Mouse (Mus musculus) thymus, adult 2 months (tissue): ENCODE results near the gene Ppp2r3c. TPM values are rescaled to one million over a fixed set of nuclear protein-coding genes. Genes with fewer than 3 reads are reported as not detected.
"Not testable (repeated sequence)": the region's sequence is repeated elsewhere in the genome, so short reads cannot be mapped to it uniquely, and the experiment has no call there.

Experiments used
- DNase-seq: peaks from one replicate; pipeline ENCODE4 v3.0.0; 2021
- H3K27ac ChIP-seq: fragments of 200-500 bp; 2 replicates; pipeline ENCODE4 v1.5.1; 2012; ENCODE audit warnings: low read length, control low read depth; ENCODE audit not compliant: control insufficient read depth, insufficient read depth
- H3K27me3 ChIP-seq: fragments of 200-500 bp; 2 replicates; pipeline ENCODE4 v1.6.1; 2012; ENCODE audit warnings: mild to moderate bottlenecking, low read length, moderate library complexity, mixed read lengths; ENCODE audit not compliant: control insufficient read depth, insufficient read depth
- H3K36me3 ChIP-seq: fragments of 200-500 bp; 2 replicates; pipeline ENCODE4 v1.6.1; 2012; ENCODE audit warnings: mild to moderate bottlenecking, low read length, moderate library complexity; ENCODE audit not compliant: control insufficient read depth, insufficient read depth
- H3K4me1 ChIP-seq: fragments of 200-500 bp; replicated peaks from 2 replicates; pipeline ENCODE4 v1.6.1; 2012; ENCODE audit warnings: low read length; ENCODE audit not compliant: control insufficient read depth, insufficient read depth
- H3K4me3 ChIP-seq: fragments of 200-500 bp; 2 replicates; pipeline ENCODE4 v1.5.1; 2012; ENCODE audit warnings: mild to moderate bottlenecking, low read length, control low read depth, moderate library complexity; ENCODE audit not compliant: control insufficient read depth, insufficient read depth
- CTCF ChIP-seq: fragments of 200-500 bp; IDR thresholded peaks from 2 replicates; pipeline ENCODE4 v1.5.1; 2012; ENCODE audit warnings: mild to moderate bottlenecking, control low read depth, low read length, moderate library complexity, borderline replicate concordance; ENCODE audit not compliant: control insufficient read depth, poor library complexity, insufficient read depth; ENCODE audit errors: extremely low read depth
- POLR2A ChIP-seq: fragments of 200-500 bp; IDR thresholded peaks from 2 replicates; pipeline ENCODE4 v1.6.1; 2012; ENCODE audit warnings: mild to moderate bottlenecking, low read length, control low read depth, moderate library complexity; ENCODE audit not compliant: control insufficient read depth, poor library complexity, insufficient read depth; ENCODE audit errors: extremely low read depth
- WGBS: fragments of 180-500 bp; shearing (Covaris S2); methylation state at CpG from one replicate; pipeline ENCODE4 v1.1.7; 2018; 5-methylcytosine and 5-hydroxymethylcytosine counted together
- polyA plus RNA-seq: library from polyadenylated mRNA; depleted of rRNA; stranded (reverse); fragments of >200 nt; gene quantifications from 2 replicates; pipeline ENCODE4 v1.2.3, GENCODE M21; 2012; rRNA removed

Ppp2r3c gene
- polyA plus RNA-seq, 1 experiment = 3.9 TPM

- H3K4me1 ChIP-seq = peaks cover 10% of the 10 kb centered on the region
- TF ChIP-seq POLR2A (no peak), CTCF (no peak)
- H3K4me3 ChIP-seq = no peak overlapping the region
- no peak for DNase-seq
- H3K36me3 ChIP-seq = peaks cover 37% of the 10 kb centered on the region
- 96% methylated on average over 9 of the region's 9 CpGs for WGBS
- no peaks in the 10 kb centered on the region for H3K27me3 ChIP-seq
- H3K27ac ChIP-seq = no peak overlapping the region
Measured at GRCm38 (mm10) chr12:55298112-55298511, 4.7 kb downstream of the Ppp2r3c start.

- WGBS = 98% methylated on average over 4 of the region's 6 CpGs
- H3K27me3 ChIP-seq, H3K36me3 ChIP-seq, DNase-seq, H3K27ac ChIP-seq, H3K4me3 ChIP-seq, H3K4me1 ChIP-seq: not testable (repeated sequence)
Measured at GRCm38 (mm10) chr12:55277583-55277982, 25.2 kb downstream of the Ppp2r3c start.

DNA sequence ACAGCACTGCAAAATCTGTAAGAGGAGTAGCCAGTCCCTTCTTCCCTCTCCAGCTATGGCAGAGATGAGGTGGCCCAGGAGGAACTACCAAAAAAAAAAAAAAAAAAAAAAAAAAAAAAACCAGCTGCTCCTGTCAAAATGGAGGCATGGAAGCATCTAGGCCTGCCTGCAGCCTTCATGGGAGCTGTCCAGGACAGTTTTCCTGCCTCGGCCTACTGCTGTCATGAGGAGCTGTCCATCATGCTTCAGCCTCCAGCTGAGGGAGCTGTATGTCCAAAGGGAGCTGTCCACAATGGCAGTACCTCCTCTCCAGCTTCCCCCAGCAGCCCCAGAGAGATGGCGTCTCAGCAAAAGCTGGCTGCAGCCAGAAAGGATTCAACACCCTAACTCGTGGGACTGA is 30.6 kb downstream of the Ppp2r3c start:
- Histone ChIP-seq H3K27ac (no peak overlapping the region), H3K4me1 (no peaks in the 10 kb centered on the region), H3K27me3 (no peaks in the 10 kb centered on the region), H3K4me3 (no peak overlapping the region), H3K36me3 (no peaks in the 10 kb centered on the region)
- 93% methylated on average over 3 of the region's 3 CpGs for WGBS
- DNase-seq = no peak
- no peak for TF ChIP-seq CTCF
- no peak for TF ChIP-seq POLR2A

DNA sequence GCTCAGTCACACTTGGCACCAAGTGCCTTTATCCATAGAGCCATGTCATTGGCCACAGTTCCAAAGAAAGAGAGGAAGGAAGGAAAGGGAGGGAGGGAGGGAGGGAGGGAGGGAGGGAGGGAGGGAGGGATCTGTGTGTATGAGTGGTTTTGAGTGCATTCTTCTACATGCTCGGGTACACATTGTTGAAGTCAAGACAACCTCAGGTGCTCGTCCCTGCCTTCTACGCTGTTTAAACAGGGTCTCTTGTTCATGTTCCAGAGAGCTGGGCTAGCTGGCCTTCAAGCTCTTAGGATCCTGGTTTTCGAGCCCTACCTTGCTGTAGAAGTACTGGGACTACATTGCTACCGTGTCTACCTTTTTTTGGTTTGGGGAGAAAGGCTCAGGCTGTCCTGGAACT is 39.4 kb downstream of the Ppp2r3c start:
- H3K36me3 ChIP-seq, H3K4me3 ChIP-seq, DNase-seq, H3K27ac ChIP-seq, H3K4me1 ChIP-seq, H3K27me3 ChIP-seq: not testable (repeated sequence)
- no CpG with 5 or more reads among the region's 5 CpGs for WGBS

- not testable (repeated sequence) for H3K4me1 ChIP-seq, DNase-seq, H3K27ac ChIP-seq, H3K4me3 ChIP-seq, H3K27me3 ChIP-seq, H3K36me3 ChIP-seq
- WGBS = no CpG with 5 or more reads among the region's 8 CpGs
Measured at GRCm38 (mm10) chr12:55261950-55262349, 40.8 kb downstream of the Ppp2r3c start.

DNA sequence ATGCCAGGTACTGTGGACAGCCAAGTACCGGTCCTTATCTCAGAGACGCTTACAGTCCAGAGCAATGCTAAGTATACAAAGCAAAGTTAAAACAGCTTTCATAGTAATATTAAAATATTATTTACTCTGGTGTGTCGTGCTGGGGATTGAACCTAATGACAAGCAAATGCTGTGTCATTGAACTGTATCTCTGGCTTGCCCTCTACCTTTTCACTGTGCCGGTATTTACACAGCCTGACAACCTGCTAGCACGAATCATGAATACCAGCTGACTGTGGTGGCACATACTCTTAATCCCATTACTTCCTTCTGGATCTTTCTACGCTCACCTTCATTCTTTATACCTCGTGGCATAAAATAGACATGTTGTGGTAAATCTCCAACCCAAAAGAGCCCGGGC is 60.6 kb downstream of the Ppp2r3c start:
- no CpG with 5 or more reads among the region's 8 CpGs for WGBS
- DNase-seq, H3K4me3 ChIP-seq, H3K27ac ChIP-seq, H3K4me1 ChIP-seq, H3K27me3 ChIP-seq, H3K36me3 ChIP-seq: not testable (repeated sequence)

DNA sequence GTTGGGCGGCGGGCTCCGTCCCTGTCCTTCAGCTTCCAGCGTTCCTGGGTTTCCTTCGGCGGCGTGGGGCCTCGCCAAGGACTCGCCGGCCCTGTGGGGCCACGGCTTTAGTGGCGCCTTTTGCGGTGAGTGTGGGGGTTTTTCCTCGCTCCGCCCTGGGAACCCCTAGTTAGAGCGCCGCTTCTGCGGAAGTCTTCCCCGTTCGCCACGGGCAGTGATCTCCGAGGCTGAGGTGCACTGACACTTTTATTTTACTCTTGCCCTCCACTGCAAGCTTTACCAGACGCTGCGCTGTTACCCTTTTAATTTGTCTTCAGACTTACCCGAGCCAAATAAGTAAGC is 72.3 kb downstream of the Ppp2r3c start:
- H3K4me3 ChIP-seq = peak overlapping the region; percentile 49
- peak; percentile 7 for DNase-seq
- WGBS = under 1% methylated on average over 13 of the region's 25 CpGs
- H3K27me3 ChIP-seq, H3K36me3 ChIP-seq, H3K27ac ChIP-seq, H3K4me1 ChIP-seq: not testable (repeated sequence)

- not testable (repeated sequence) for H3K36me3 ChIP-seq, H3K27ac ChIP-seq, DNase-seq, H3K4me1 ChIP-seq, H3K27me3 ChIP-seq
- H3K4me3 ChIP-seq = peak within 1 kb of the TSS; percentile 49
- WGBS = no CpG with 5 or more reads among the region's 57 CpGs
Measured at GRCm38 (mm10) chr12:55229626-55230519, 72.9 kb downstream of the Ppp2r3c start, which contains the start of gene Srp54c. TSS of gene Srp54c (plus strand) at chr12:55230168.

Other genes starting within 250 kb of the Ppp2r3c start
- 5.4 and 6.5 TPM in 2 replicates for gene 2700097O09Rik, start 222.9 kb downstream of the Ppp2r3c start, polyA plus RNA-seq
- 21.9 and 23.9 TPM in 2 replicates for gene Srp54a, start 222.7 kb downstream of the Ppp2r3c start, polyA plus RNA-seq
- 8.4 and 8.9 TPM in 2 replicates for gene Fam177a, start 178.5 kb downstream of the Ppp2r3c start, polyA plus RNA-seq
- 31.2 and 32.2 TPM in 2 replicates for gene Srp54b, start 147.9 kb downstream of the Ppp2r3c start, polyA plus RNA-seq
- gene 1700047I17Rik2, start 103.4 kb downstream of the Ppp2r3c start, polyA plus RNA-seq = not detected in 2 replicates
- 8.0 and 8.1 TPM in 2 replicates for gene Srp54c, start 72.8 kb downstream of the Ppp2r3c start, polyA plus RNA-seq
- gene 1110008L16Rik, start 3.4 kb downstream of the Ppp2r3c start, polyA plus RNA-seq = 6.1 and 6.7 TPM in 2 replicates
- gene Psma6, start 81.2 kb upstream of the Ppp2r3c start, polyA plus RNA-seq = 74.8 and 92.3 TPM in 2 replicates
- 613 and 674 TPM in 2 replicates for gene Nfkbia, start 189.6 kb upstream of the Ppp2r3c start, polyA plus RNA-seq